Mouse (Mus musculus): ENCODE data around the gene Atg2a. TPM values are rescaled to one million over a fixed set of nuclear protein-coding genes. Genes with fewer than 3 reads are reported as not detected.

Gene Atg2a
- polyA plus RNA-seq, 1 experiment: 82.4 TPM

- WGBS: 14% methylated on average over 48 of the region's 48 CpGs
- H3K27me3 ChIP-seq (ENCODE audit: control insufficient read depth, insufficient read depth, low read length): no peaks in the 10 kb centered on the region
- H3K27ac ChIP-seq (ENCODE audit: control insufficient read depth, insufficient read depth, low read length): peak within 1 kb of the TSS; percentile 98
- peak; percentile 98 for DNase-seq
- H3K4me1 ChIP-seq (replicated peaks; ENCODE audit: control insufficient read depth, insufficient read depth, low read length): peaks cover 19% of the 10 kb centered on the region
- 0 out of 2 replicates have a peak, but pooled peaks cover 3% of the 10 kb centered on the region for H3K36me3 ChIP-seq (ENCODE audit: control insufficient read depth, insufficient read depth, low read length)
- TF ChIP-seq CTCF (IDR thresholded peaks at IDR 0.05; ENCODE audit: borderline replicate concordance, control insufficient read depth, extremely low read depth, insufficient read depth, low read length, poor library complexity) (peak; percentile 23; the same call in 1 of the 2 replicates), POLR2A (IDR thresholded peaks at IDR 0.05; ENCODE audit: control insufficient read depth, extremely low read depth, insufficient read depth, low read length, poor library complexity) (0 out of 2 replicates have a peak, but pooled peaks have one; percentile 5)
- peak within 1 kb of the TSS; percentile 71 for H3K4me3 ChIP-seq (ENCODE audit: control insufficient read depth, insufficient read depth, low read length)
Observed at GRCm38 (mm10) chr19:6235084-6236052, 6.1 kb upstream of the Atg2a start, which contains the start of gene Ppp2r5b. Ppp2r5b (minus strand) TSS chr19:6235872.

- no peaks in the 10 kb centered on the region for H3K27me3 ChIP-seq (ENCODE audit: control insufficient read depth, insufficient read depth, low read length)
- no peaks in the 10 kb centered on the region for H3K36me3 ChIP-seq (ENCODE audit: control insufficient read depth, insufficient read depth, low read length)
- under 1% methylated on average over 9 of the region's 9 CpGs for WGBS
- peak overlapping the region; percentile 98 for H3K27ac ChIP-seq (ENCODE audit: control insufficient read depth, insufficient read depth, low read length)
- peak overlapping the region; percentile 71 for H3K4me3 ChIP-seq (ENCODE audit: control insufficient read depth, insufficient read depth, low read length)
- peak; percentile 89 for DNase-seq
- TF ChIP-seq CTCF (IDR thresholded peaks at IDR 0.05; ENCODE audit: borderline replicate concordance, control insufficient read depth, extremely low read depth, insufficient read depth, low read length, poor library complexity) (no peak), POLR2A (IDR thresholded peaks at IDR 0.05; ENCODE audit: control insufficient read depth, extremely low read depth, insufficient read depth, low read length, poor library complexity) (no peak)
- peaks cover 19% of the 10 kb centered on the region for H3K4me1 ChIP-seq (replicated peaks; ENCODE audit: control insufficient read depth, insufficient read depth, low read length)
Observed at GRCm38 (mm10) chr19:6236053-6236441, 5.4 kb upstream of the Atg2a start.

GRCm38 (mm10) chr19:6236842-6237241 lies 4.6 kb upstream of the Atg2a start:
- WGBS: 73% methylated on average over 7 of the region's 7 CpGs
- no peak for TF ChIP-seq CTCF (IDR thresholded peaks at IDR 0.05; ENCODE audit: borderline replicate concordance, control insufficient read depth, extremely low read depth, insufficient read depth, low read length, poor library complexity)
- TF ChIP-seq POLR2A (IDR thresholded peaks at IDR 0.05; ENCODE audit: control insufficient read depth, extremely low read depth, insufficient read depth, low read length, poor library complexity): no peak
- no peaks in the 10 kb centered on the region for H3K36me3 ChIP-seq (ENCODE audit: control insufficient read depth, insufficient read depth, low read length)

GRCm38 (mm10) chr19:6238740-6239139 lies 2.7 kb upstream of the Atg2a start:
- no peak for TF ChIP-seq POLR2A (IDR thresholded peaks at IDR 0.05; ENCODE audit: control insufficient read depth, extremely low read depth, insufficient read depth, low read length, poor library complexity)
- no peak for TF ChIP-seq CTCF (IDR thresholded peaks at IDR 0.05; ENCODE audit: borderline replicate concordance, control insufficient read depth, extremely low read depth, insufficient read depth, low read length, poor library complexity)
- DNase-seq: no peak
- Histone ChIP-seq H3K27me3 (ENCODE audit: control insufficient read depth, insufficient read depth, low read length) (no peaks in the 10 kb centered on the region), H3K36me3 (ENCODE audit: control insufficient read depth, insufficient read depth, low read length) (no peaks in the 10 kb centered on the region), H3K4me1 (replicated peaks; ENCODE audit: control insufficient read depth, insufficient read depth, low read length) (peaks cover 31% of the 10 kb centered on the region), H3K4me3 (ENCODE audit: control insufficient read depth, insufficient read depth, low read length) (no peak overlapping the region), H3K27ac (ENCODE audit: control insufficient read depth, insufficient read depth, low read length) (no peak overlapping the region)

More at GRCm38 (mm10) chr19:6236842-6237241, 4.6 kb upstream of the Atg2a start:
- Histone ChIP-seq H3K27me3 (ENCODE audit: control insufficient read depth, insufficient read depth, low read length) (no peaks in the 10 kb centered on the region), H3K4me3 (ENCODE audit: control insufficient read depth, insufficient read depth, low read length) (no peak overlapping the region), H3K4me1 (replicated peaks; ENCODE audit: control insufficient read depth, insufficient read depth, low read length) (peaks cover 19% of the 10 kb centered on the region), H3K27ac (ENCODE audit: control insufficient read depth, insufficient read depth, low read length) (no peak overlapping the region)
- DNase-seq: no peak

GRCm38 (mm10) chr19:6240136-6240535 lies 1.3 kb upstream of the Atg2a start:
- WGBS: 88% methylated on average over 1 of the region's 1 CpGs
- no peaks in the 10 kb centered on the region for H3K36me3 ChIP-seq (ENCODE audit: control insufficient read depth, insufficient read depth, low read length)
- peaks cover 20% of the 10 kb centered on the region for H3K4me1 ChIP-seq (replicated peaks; ENCODE audit: control insufficient read depth, insufficient read depth, low read length)
- TF ChIP-seq POLR2A (IDR thresholded peaks at IDR 0.05; ENCODE audit: control insufficient read depth, extremely low read depth, insufficient read depth, low read length, poor library complexity): no peak
- no peak for TF ChIP-seq CTCF (IDR thresholded peaks at IDR 0.05; ENCODE audit: borderline replicate concordance, control insufficient read depth, extremely low read depth, insufficient read depth, low read length, poor library complexity)
- H3K4me3 ChIP-seq (ENCODE audit: control insufficient read depth, insufficient read depth, low read length): no peak overlapping the region
- H3K27ac ChIP-seq (ENCODE audit: control insufficient read depth, insufficient read depth, low read length): no peak overlapping the region
- DNase-seq: no peak
- H3K27me3 ChIP-seq (ENCODE audit: control insufficient read depth, insufficient read depth, low read length): no peaks in the 10 kb centered on the region

GRCm38 (mm10) chr19:6240725-6241124 lies 743 bp upstream of the Atg2a start:
- 68% methylated on average over 5 of the region's 5 CpGs for WGBS
- H3K27ac ChIP-seq (ENCODE audit: control insufficient read depth, insufficient read depth, low read length): no peak overlapping the region; the same call in 1 of the 2 replicates
- no peak for DNase-seq
- peaks cover 3% of the 10 kb centered on the region; the same call in 1 of the 2 replicates for H3K36me3 ChIP-seq (ENCODE audit: control insufficient read depth, insufficient read depth, low read length)
- no peaks in the 10 kb centered on the region for H3K27me3 ChIP-seq (ENCODE audit: control insufficient read depth, insufficient read depth, low read length)
- H3K4me3 ChIP-seq (ENCODE audit: control insufficient read depth, insufficient read depth, low read length): no peak overlapping the region
- TF ChIP-seq CTCF (IDR thresholded peaks at IDR 0.05; ENCODE audit: borderline replicate concordance, control insufficient read depth, extremely low read depth, insufficient read depth, low read length, poor library complexity) (no peak), POLR2A (IDR thresholded peaks at IDR 0.05; ENCODE audit: control insufficient read depth, extremely low read depth, insufficient read depth, low read length, poor library complexity) (no peak)
- H3K4me1 ChIP-seq (replicated peaks; ENCODE audit: control insufficient read depth, insufficient read depth, low read length): peaks cover 17% of the 10 kb centered on the region

Data from thymus, adult 2 months (tissue).